Mouse (Mus musculus) midbrain, embryonic 15.5 days (tissue): ENCODE measurements around the gene B3glct. TPM values are rescaled to one million over a fixed set of nuclear protein-coding genes. Genes with fewer than 3 reads are reported as not detected.

Experiments
- ATAC-seq: fragments of 200-750 bp; cut with Nextera tagmentation; replicated peaks from 2 replicates; pipeline ENCODE4 v1.8.0; 2017; ENCODE audit warnings: moderate TSS enrichment
- H3K27ac ChIP-seq: fragments of 300-500 bp; sonication (generic); 2 replicates; pipeline ENCODE4 v1.5.1; 2015; ENCODE audit warnings: mild to moderate bottlenecking, inconsistent platforms
- H3K27me3 ChIP-seq: fragments of 300-500 bp; sonication (generic); replicated peaks from 2 replicates; pipeline ENCODE4 v1.6.1; 2015; ENCODE audit warnings: inconsistent platforms
- H3K36me3 ChIP-seq: fragments of 300-500 bp; sonication (generic); replicated peaks from 2 replicates; pipeline ENCODE4 v1.6.1; 2015; ENCODE audit warnings: inconsistent platforms
- H3K4me1 ChIP-seq: fragments of 300-500 bp; sonication (generic); 2 replicates; pipeline ENCODE4 v1.6.1; 2015; ENCODE audit warnings: inconsistent platforms
- H3K4me2 ChIP-seq: fragments of 300-500 bp; sonication (generic); 2 replicates; pipeline ENCODE4 v1.6.1; 2015; ENCODE audit warnings: inconsistent platforms, mild to moderate bottlenecking, moderate library complexity
- H3K4me3 ChIP-seq: fragments of 300-500 bp; sonication (generic); 2 replicates; pipeline ENCODE4 v1.5.1; 2015; ENCODE audit warnings: mild to moderate bottlenecking, inconsistent platforms
- H3K9ac ChIP-seq: fragments of 300-500 bp; sonication (generic); 2 replicates; pipeline ENCODE4 v1.6.1; 2015; ENCODE audit warnings: mild to moderate bottlenecking, inconsistent platforms
- H3K9me3 ChIP-seq: fragments of 300-500 bp; sonication (generic); 2 replicates; pipeline ENCODE4 v1.6.1; 2016; ENCODE audit warnings: inconsistent platforms
- WGBS: fragments of 180-500 bp; shearing (Covaris S2); methylation state at CpG from one replicate; pipeline ENCODE4 v1.1.7; 2015; ENCODE audit warnings: mixed read lengths; 5-methylcytosine and 5-hydroxymethylcytosine counted together
- polyA plus RNA-seq: library from polyadenylated mRNA; unstranded; fragments of >200 nt; fragmentation: Nextera tagmentation; extraction: Ambion mirVana; gene quantifications from 2 replicates; pipeline ENCODE4 v1.2.1, GENCODE M21; 2015

B3glct gene
- polyA plus RNA-seq, 1 experiment from 2014 or later: 15.7 TPM

DNA sequence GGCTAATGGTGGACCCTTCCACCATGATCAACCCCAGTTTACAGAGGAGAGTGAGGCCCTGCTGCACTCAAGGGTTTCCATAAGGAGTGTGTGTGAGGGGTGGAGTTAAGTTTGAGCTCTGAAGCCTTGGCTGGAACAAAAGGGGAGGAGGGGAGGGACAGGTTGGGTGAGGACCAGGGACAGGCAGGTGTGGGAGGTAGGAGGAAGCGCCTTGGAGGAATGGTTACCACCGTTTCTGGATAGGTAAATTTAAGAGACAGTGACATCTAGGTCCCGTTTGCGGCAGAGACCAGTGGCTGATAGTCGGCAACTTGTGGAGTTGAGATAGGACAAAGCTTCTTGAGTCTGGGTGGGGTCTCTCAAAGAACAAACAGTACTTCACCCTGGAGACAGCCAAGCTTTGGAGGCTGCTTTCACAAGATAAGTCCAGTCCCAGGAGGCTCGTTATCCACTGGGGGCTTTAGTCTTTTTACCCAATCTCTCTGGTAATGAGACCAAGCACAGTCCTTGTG, 29.1 kb upstream of the B3glct start:
- H3K9ac ChIP-seq: no peak overlapping the region
- 76% methylated on average over 6 of the region's 6 CpGs for WGBS
- no peaks in the 10 kb centered on the region for H3K36me3 ChIP-seq
- no peaks in the 10 kb centered on the region for H3K27me3 ChIP-seq
- H3K9me3 ChIP-seq: no peaks in the 10 kb centered on the region
- no peak overlapping the region for H3K4me2 ChIP-seq
- peaks cover 22% of the 10 kb centered on the region for H3K4me1 ChIP-seq
- no peak overlapping the region for H3K27ac ChIP-seq
- H3K4me3 ChIP-seq: no peak overlapping the region
- ATAC-seq: no peak

DNA sequence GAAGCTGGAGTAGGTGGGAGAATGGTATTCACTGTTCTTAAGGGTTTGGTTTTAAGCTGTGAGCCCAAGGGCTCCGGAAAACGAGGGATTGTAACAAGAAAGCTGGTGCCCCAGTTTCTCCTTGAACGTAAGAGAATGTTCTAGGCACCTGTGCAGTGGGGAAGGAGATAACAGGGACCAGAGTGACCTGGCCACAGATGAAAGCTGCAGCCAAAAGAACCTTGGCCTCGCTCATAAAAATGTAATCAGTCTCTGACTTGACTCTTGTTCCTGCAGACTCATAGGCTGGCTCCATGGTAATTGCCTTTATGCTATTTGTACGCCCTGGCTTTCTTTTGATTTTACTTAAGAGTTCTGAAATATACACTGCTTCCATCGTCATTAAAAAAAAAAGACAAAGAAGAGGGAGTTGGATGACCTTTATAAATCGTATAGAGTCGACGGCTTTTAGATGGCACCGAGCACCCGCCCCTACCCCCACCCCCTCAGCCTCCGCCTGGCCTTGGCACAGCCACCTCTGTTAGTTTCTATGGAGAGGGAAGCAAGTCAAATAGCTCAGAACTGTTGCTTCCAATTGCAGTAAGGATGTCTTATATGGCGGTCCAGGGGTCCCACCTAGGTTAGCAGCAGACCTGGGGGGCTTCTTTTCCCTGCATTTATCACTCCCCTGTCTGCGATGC, 28.4 kb upstream of the B3glct start:
- ATAC-seq: no peak
- H3K9me3 ChIP-seq: no peaks in the 10 kb centered on the region
- H3K4me2 ChIP-seq: no peak overlapping the region
- H3K4me3 ChIP-seq: no peak overlapping the region
- H3K27me3 ChIP-seq: no peaks in the 10 kb centered on the region
- no peak overlapping the region for H3K9ac ChIP-seq
- 81% methylated on average over 14 of the region's 14 CpGs for WGBS
- H3K27ac ChIP-seq: no peak overlapping the region
- no peaks in the 10 kb centered on the region for H3K36me3 ChIP-seq
- H3K4me1 ChIP-seq: peaks cover 22% of the 10 kb centered on the region

DNA sequence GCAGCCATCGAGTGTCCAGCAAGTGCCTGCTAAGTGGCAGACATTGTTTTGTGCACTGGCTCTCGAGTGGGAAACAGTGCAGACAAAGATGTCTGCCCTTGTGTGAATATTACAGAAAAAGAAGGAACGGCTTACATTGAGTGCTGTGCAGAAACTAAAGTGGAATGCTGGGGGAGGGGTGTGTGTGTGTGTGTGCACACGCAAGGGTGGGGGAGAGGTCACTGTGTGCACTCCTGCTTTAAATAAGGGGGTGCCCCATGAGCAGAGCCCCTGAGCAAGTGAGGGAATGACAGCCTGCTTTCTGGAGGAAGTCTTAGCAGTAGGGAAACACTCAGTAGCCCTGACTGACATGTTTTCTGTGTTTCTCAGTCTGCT, 27.9 kb upstream of the B3glct start:
- WGBS: 65% methylated on average over 4 of the region's 4 CpGs
- H3K9me3 ChIP-seq: no peaks in the 10 kb centered on the region

DNA sequence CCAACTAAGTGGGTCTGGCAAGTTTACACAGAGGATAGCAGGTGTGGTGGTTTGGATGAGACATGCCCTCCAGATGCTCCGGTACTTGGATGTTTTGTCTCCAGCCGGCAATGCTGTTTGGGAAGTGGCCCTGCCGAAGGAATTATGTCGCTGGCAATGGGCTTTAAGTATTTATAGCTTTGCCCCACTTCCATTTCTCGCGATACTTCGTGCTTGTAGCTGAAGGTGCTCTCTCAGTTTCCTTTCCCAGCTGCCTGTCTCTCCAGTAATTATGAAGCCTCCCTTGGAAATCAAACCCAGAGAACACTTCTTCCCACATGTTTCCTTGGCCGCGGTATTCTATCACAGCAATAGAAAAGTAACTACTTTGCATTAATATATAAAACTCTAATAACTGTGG, 22.4 kb upstream of the B3glct start:
- ATAC-seq: no peak
- Histone ChIP-seq H3K4me1 (peaks cover 5% of the 10 kb centered on the region; the same call in 1 of the 2 replicates), H3K27me3 (no peaks in the 10 kb centered on the region), H3K4me2 (no peak overlapping the region), H3K36me3 (no peaks in the 10 kb centered on the region), H3K9ac (no peak overlapping the region), H3K27ac (no peak overlapping the region), H3K9me3 (no peaks in the 10 kb centered on the region), H3K4me3 (no peak overlapping the region)
- WGBS: 90% methylated on average over 9 of the region's 9 CpGs

More for the DNA sequence above, 27.9 kb upstream of the B3glct start:
- Histone ChIP-seq H3K27me3 (no peaks in the 10 kb centered on the region), H3K4me1 (peaks cover 22% of the 10 kb centered on the region), H3K4me2 (no peak overlapping the region), H3K4me3 (no peak overlapping the region), H3K27ac (no peak overlapping the region), H3K36me3 (no peaks in the 10 kb centered on the region), H3K9ac (no peak overlapping the region)
- ATAC-seq: no peak

DNA sequence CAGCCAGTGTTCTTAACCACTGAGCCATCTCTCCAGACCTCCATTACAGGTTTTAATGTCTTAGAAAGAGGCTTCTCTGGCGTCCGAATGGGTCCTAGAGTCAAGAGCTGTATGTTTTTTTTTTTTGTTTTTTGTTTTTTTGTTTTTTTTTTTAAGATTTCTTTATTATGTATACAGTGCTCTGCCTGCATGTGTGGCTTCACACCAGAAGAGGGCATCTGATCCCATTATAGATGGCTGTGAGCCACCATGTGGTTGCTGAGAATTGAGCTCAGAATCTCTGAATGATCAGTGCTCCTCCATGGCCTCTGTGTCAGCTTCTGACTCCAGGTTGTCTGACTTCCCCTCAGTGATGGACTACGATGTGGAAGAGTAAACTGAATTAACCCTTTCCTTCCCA, 20.0 kb upstream of the B3glct start:
- Histone ChIP-seq H3K9me3 (no peaks in the 10 kb centered on the region), H3K27me3 (no peaks in the 10 kb centered on the region), H3K9ac (no peak overlapping the region), H3K36me3 (no peaks in the 10 kb centered on the region), H3K4me2 (no peak overlapping the region), H3K4me3 (no peak overlapping the region), H3K4me1 (peaks cover 5% of the 10 kb centered on the region; the same call in 1 of the 2 replicates), H3K27ac (no peak overlapping the region)
- no peak for ATAC-seq
- WGBS: 70% methylated on average over 3 of the region's 3 CpGs

DNA sequence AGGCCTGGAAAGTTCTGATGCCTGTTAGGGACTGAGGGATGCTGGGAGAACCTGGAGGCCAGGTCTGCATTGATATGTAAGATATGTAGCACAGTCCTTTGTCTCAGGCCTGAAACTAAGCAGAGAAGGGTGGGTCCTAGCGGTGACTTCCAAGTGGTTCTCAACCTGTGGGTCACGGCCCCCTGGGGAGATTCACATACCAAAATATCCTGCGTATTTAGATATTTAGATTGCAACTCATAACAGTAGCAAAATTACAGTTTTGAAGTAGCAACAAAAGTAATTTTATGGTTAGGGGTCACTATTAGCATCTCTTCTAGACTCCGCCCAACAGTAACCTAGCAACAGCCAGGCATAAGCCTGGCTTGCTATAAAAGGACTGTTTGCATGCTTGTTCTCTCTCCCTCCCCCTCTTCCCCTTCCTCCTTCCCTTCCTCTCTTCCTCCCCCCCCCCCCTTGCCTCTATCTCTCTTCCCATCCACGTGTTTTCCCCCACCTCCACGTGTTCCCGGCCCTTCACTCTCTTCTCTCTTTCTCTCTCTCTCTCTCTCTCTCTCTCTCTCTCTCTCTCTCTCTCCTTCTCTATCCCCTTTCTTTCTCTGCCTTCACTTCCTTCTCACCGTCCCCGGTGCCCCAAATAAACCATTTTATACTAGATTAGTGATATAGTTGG, 19.2 kb upstream of the B3glct start:
- no peaks in the 10 kb centered on the region for H3K36me3 ChIP-seq
- H3K4me3 ChIP-seq: no peak overlapping the region
- H3K4me1 ChIP-seq: peaks cover 5% of the 10 kb centered on the region; the same call in 1 of the 2 replicates
- no peak overlapping the region for H3K27ac ChIP-seq
- no peaks in the 10 kb centered on the region for H3K9me3 ChIP-seq
- ATAC-seq: no peak
- no peak overlapping the region for H3K9ac ChIP-seq
- no peaks in the 10 kb centered on the region for H3K27me3 ChIP-seq
- WGBS: 55% methylated on average over 9 of the region's 9 CpGs
- no peak overlapping the region for H3K4me2 ChIP-seq

DNA sequence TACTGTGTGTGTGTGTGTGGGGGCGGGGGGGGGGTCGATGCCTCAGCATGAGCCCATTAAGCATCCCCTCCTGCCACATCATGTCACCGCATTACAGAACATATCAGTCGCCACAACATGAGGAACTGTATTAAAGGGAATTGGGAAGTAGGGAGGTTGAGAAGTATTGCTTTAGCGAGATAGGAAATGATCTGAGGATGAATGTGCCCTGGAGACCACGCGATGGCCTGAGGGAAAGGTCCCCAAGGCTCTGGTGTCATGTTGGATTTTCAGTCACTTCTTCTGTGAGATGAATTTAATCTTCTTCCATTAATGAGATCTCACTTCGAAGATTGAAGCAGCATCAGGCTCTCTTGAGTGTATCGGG, 18.6 kb upstream of the B3glct start:
- peaks cover 5% of the 10 kb centered on the region; the same call in 1 of the 2 replicates for H3K4me1 ChIP-seq
- ATAC-seq: no peak
- 48% methylated on average over 9 of the region's 9 CpGs for WGBS
- no peak overlapping the region for H3K4me3 ChIP-seq
- H3K36me3 ChIP-seq: no peaks in the 10 kb centered on the region
- H3K4me2 ChIP-seq: no peak overlapping the region
- H3K9ac ChIP-seq: no peak overlapping the region
- no peaks in the 10 kb centered on the region for H3K9me3 ChIP-seq
- H3K27ac ChIP-seq: no peak overlapping the region
- H3K27me3 ChIP-seq: no peaks in the 10 kb centered on the region

DNA sequence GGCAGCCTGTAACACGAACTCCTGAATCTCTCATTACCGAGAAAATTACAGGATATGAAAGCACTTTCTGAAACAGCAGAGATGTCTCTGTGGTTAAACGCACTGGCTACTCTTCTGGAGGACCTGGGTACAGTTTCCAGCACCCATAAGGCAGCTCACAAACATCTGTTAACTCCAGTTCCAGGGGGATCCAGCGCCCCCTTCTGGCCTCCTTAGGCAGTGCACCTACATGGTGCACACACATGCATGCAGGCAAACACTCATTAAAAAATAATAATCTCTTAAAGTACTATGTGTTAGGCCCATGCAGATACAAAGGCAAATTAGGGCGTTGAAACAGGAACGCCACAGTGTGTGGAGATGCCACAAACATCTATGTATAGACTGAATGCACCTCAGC, 16.6 kb upstream of the B3glct start:
- H3K4me1 ChIP-seq: peaks cover 5% of the 10 kb centered on the region; the same call in 1 of the 2 replicates
- no peak overlapping the region for H3K4me2 ChIP-seq
- no peak overlapping the region for H3K27ac ChIP-seq
- H3K9ac ChIP-seq: no peak overlapping the region
- no peak overlapping the region for H3K4me3 ChIP-seq
- ATAC-seq: no peak
- no peaks in the 10 kb centered on the region for H3K36me3 ChIP-seq
- no peaks in the 10 kb centered on the region for H3K9me3 ChIP-seq
- no peaks in the 10 kb centered on the region for H3K27me3 ChIP-seq
- WGBS: 90% methylated on average over 6 of the region's 6 CpGs

DNA sequence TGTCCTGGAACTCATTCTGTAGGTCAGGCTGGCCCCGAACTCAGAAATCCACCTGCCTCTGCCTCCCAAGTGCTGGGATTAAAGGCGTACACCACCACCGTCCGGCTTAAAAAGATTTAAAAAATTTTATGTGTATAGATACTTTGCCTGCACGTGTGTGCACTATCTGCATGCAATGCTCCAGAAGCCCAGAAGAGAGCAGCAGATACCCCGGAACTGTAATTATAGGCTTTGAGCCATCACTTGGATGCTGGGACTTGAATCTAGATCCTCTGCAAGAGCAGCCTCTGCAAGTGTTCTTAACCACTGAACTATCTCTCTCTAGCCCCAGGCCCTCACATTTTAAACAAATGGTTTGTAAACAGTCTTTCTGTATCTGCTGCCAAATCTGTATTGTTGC, 15.1 kb upstream of the B3glct start:
- H3K9ac ChIP-seq: no peak overlapping the region
- no peak overlapping the region for H3K27ac ChIP-seq
- H3K27me3 ChIP-seq: no peaks in the 10 kb centered on the region
- H3K4me3 ChIP-seq: no peak overlapping the region
- H3K4me2 ChIP-seq: no peak overlapping the region
- no peaks in the 10 kb centered on the region for H3K9me3 ChIP-seq
- WGBS: 93% methylated on average over 6 of the region's 6 CpGs
- H3K4me1 ChIP-seq: peaks cover 5% of the 10 kb centered on the region; the same call in 1 of the 2 replicates
- ATAC-seq: no peak
- no peaks in the 10 kb centered on the region for H3K36me3 ChIP-seq

DNA sequence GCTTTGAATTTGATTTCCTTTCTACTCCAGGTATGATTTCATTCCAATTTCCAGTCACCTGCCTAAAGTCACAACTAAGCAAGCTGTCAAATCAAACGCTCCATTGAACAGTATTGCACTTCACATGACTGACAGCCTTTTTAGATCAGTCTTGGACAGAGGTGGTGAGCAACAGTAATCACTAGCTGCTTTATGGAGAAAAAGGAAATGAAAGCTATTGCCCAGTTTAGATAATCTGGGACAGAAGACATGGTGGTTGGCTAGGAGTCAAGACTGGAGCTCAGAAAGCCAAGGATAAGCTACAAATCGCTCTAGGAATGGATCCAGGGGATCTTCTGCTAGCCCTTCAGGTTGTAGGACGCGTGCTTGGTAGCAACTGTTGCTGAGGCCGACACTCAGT, 14.6 kb upstream of the B3glct start:
- no peak overlapping the region for H3K27ac ChIP-seq
- ATAC-seq: no peak
- no peak overlapping the region for H3K4me3 ChIP-seq
- no peak overlapping the region for H3K9ac ChIP-seq
- H3K4me2 ChIP-seq: no peak overlapping the region
- H3K27me3 ChIP-seq: no peaks in the 10 kb centered on the region
- no peaks in the 10 kb centered on the region for H3K9me3 ChIP-seq
- H3K4me1 ChIP-seq: peaks cover 5% of the 10 kb centered on the region; the same call in 1 of the 2 replicates
- H3K36me3 ChIP-seq: no peaks in the 10 kb centered on the region
- WGBS: 85% methylated on average over 5 of the region's 5 CpGs

DNA sequence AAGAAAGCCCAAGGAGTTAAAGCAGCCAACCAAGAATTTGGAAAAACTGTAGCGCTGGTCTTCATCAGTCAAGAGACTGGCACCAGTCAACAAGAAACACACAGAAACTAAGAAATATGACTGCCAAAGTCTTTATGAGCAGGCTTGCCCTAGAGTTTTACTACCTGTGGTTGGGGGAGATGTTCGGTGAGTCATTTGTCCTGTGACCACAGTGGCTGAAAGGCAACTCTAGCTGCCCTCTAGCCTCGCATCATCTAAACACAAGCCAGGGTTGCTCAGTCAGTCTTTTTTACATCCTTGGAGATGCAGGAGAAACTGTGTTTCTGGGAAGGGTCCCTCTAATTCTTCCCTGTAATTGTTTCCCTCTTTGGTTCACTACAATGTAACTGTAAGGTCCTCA, 834 bp upstream of the B3glct start:
- Histone ChIP-seq H3K36me3 (no peaks in the 10 kb centered on the region), H3K4me2 (no peak overlapping the region), H3K9ac (no peak overlapping the region), H3K27me3 (no peaks in the 10 kb centered on the region), H3K4me1 (peaks cover 15% of the 10 kb centered on the region), H3K4me3 (no peak overlapping the region), H3K9me3 (no peaks in the 10 kb centered on the region), H3K27ac (no peak overlapping the region)
- 94% methylated on average over 3 of the region's 3 CpGs for WGBS
- no peak for ATAC-seq

DNA sequence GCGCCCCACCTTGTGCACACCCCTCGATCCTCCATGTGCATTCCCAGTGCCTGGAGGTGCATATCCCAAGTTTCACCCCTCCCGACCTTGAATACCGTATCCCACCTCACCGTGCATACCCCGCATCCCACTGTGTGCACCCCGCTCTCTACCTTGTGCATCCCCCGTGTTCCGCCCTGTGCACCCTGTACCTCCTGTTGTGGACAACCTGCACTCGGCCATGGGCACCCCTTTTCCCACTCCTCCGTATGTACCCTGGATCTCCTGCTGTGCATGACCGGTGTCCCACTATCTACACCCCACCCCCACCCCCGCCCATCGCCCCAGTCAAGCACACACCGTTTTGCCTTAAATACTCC, 939 bp downstream of the B3glct start:
- 0 out of 2 replicates have a peak overlapping the region, but pooled peaks have one; percentile 0 for H3K27ac ChIP-seq
- peaks cover 15% of the 10 kb centered on the region for H3K4me1 ChIP-seq
- no peaks in the 10 kb centered on the region for H3K9me3 ChIP-seq
- H3K27me3 ChIP-seq: no peaks in the 10 kb centered on the region
- 2% methylated on average over 15 of the region's 15 CpGs for WGBS
- H3K36me3 ChIP-seq: no peaks in the 10 kb centered on the region
- ATAC-seq: peak; percentile 50
- peak overlapping the region; percentile 85 for H3K4me3 ChIP-seq
- H3K4me2 ChIP-seq: peak overlapping the region; percentile 87
- H3K9ac ChIP-seq: peak overlapping the region; percentile 64

DNA sequence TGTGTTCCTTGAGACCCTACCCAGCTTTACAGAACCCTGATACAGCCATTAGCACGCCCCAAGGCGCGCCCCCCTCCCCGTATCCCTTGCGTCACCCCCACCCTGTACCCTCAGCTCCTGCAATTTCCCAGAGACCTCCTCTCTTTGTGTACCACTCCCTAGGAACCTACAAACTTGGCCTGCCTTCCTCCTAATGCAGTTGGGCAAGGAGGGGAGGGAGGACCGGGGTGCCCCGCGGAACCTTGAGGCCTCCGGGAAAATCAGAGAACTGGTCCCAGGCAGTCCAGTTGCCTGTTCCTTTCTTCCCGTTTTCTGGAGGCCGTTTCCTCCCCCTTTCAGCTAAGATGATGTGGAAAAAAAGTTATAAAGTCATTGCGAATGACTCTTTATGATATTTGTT, 1.3 kb downstream of the B3glct start:
- H3K4me3 ChIP-seq: peak overlapping the region; percentile 85
- WGBS: 6% methylated on average over 12 of the region's 12 CpGs

More for the DNA sequence above, 1.3 kb downstream of the B3glct start:
- ATAC-seq: no peak
- Histone ChIP-seq H3K36me3 (no peaks in the 10 kb centered on the region), H3K4me2 (peak overlapping the region; percentile 87), H3K27ac (no peak overlapping the region), H3K27me3 (no peaks in the 10 kb centered on the region), H3K9me3 (no peaks in the 10 kb centered on the region), H3K9ac (peak overlapping the region; percentile 64; the same call in 1 of the 2 replicates), H3K4me1 (peaks cover 15% of the 10 kb centered on the region)
